Mouse (Mus musculus): ENCODE measurements around the gene Dhcr24.

DNA sequence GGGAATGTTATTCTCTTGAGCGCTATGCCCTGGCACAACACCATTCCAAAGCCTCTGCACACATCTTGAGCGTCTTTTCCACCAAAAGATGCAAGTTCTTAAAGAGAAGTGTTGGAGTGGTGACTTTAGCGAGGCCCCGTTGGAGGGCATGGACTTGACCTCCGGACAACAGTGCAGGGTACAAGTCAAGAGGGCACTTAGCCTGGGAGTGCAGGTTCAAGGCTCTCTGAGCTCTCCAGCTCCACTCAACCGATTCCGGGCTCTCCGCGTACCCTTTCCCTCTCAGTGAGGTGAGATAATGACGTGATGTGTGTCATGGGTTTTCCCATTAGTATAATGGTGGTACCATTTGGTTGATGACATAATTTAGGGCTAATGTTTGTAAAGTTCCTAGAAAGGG, 63.4 kb downstream of the Dhcr24 start:
- TF ChIP-seq CTCF (IDR thresholded peaks at IDR 0.05; ENCODE audit: low read depth) (no peak), EP300 (IDR thresholded peaks at IDR 0.05; ENCODE audit: low read depth) (no peak)

Measured in liver, embryonic 14.5 days (tissue).